Mouse (Mus musculus) small intestine, adult 2 months (tissue): ENCODE measurements around the gene Lat2.

Source experiments
- CTCF ChIP-seq: fragments of 200-500 bp; IDR thresholded peaks from 2 replicates; pipeline ENCODE4 v1.5.1; 2012; ENCODE audit warnings: low read depth, mild to moderate bottlenecking, control low read depth, inconsistent platforms, low read length, moderate library complexity, mixed read lengths; ENCODE audit not compliant: insufficient replicate concordance, insufficient read length; ENCODE audit errors: extremely low read depth
- POLR2A ChIP-seq: fragments of 200-500 bp; IDR thresholded peaks from 2 replicates; pipeline ENCODE4 v1.6.1; 2012; ENCODE audit warnings: low read depth, mild to moderate bottlenecking, control low read depth, inconsistent platforms, low read length, moderate library complexity

DNA sequence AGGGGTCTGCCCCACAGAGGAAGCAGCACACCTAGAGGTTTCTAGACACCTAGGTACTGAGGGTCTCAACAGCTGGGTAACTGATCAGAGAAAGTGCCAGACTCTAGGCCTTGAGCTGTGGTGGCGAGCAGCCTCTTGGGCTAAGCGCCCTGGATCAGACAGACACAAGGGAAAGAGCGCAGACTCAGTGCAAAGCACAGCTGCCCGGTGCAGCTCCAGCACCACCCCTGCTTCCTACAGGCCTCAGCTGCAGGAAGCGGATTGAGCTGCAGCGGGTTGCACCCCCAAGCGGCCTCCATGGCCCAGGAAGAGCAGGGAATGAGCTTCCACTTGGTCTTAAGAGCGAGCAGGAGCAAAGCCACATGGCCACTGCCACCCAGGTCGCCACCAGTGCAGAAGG lies 5.6 kb upstream of the Lat2 start:
- TF ChIP-seq POLR2A (no peak), CTCF (no peak)
